Mouse (Mus musculus) WW6 (cell line): ENCODE results near the gene Pclo.
"Not testable (repeated sequence)": the region's sequence is repeated elsewhere in the genome, so short reads cannot be mapped to it uniquely, and the experiment has no call there.

Experiments
- DNase-seq: peaks from one replicate; pipeline ENCODE4 v3.0.0-alpha.2; 2013; ENCODE audit warnings: low read depth, low spot score

Gene Pclo

DNA sequence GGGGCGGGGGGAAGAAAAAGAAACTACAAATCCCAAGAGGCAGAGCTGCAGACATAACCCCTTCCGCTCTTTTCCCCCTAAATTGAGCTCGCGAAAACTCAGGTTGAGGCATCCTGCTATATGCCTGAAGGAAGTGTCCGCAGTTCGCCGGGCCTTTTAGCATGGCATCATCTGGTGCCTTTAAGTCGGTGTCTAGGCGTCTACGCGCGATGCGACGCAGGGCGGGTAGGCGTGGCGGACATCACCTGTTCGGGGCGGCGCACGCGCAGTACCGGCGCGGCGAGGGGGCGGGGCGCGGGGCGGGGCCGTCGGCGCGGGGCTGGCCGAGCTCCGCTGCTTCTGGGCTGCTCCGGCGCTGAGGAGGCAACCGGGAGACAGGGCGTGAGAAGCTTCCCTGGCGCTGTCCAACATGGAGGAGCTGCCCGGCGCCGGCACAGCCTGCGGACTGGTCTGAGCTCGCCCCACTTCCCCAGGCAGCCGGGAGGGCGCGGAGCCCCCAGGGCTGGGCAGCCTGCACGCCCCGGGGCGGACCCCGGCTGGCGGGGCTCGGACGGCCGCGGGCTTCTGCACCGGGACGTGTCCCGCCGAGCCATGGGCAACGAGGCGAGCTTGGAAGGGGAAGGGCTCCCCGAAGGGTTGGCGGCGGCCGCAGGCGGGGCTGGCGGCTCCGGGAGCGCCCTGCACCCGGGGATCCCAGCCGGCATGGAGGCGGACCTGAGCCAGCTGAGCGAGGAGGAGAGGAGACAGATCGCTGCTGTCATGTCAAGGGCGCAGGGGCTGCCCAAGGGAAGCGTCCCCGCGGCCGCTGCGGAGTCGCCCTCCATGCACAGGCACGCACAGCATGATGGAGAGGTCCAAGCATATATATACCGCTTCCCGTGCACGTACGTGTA lies at the start of gene Pclo:
Pclo (plus strand) TSS at position 288 of the 893 bp plus-strand sequence.
- DNase-seq, result peak; percentile 45

DNA sequence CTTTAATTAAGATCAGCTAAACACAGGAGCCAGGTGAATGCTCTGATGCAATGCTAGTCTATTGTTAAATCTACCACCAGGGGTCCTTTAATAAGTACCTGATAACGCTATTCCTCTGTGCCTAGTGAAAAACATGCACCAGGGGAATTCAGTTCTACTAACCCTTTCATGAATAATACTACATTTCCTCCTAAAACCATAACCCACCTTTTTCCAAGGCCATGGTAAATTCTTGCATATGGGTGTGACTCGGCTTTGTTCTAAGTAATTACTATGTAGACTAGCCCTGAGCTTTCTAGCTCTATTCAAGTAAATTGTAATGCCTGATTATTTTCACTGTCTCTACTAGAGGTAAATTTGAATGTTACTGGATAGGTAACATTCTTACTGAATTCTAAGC lies 20.3 kb upstream of the Pclo start:
- not testable (repeated sequence) for DNase-seq

DNA sequence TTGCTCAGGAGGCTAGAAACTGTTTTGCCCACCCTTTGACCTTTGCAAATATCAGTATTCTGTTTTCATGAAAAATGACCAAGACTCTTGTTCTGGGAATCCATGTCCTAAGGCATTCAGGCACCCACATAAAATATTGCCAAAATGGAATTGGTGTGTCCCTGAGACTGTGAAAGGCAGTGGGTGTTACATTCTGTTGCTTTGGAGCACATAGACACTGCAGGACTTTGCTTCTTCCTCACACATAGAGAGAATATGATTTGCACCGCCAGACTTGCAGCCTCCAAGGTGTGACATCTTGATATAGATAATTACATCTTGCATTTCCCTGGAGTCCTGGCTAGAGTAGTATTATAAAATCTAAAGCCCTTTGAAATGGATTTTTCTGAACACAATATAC lies 6.2 kb upstream of the Pclo start:
- no peak for DNase-seq

DNA sequence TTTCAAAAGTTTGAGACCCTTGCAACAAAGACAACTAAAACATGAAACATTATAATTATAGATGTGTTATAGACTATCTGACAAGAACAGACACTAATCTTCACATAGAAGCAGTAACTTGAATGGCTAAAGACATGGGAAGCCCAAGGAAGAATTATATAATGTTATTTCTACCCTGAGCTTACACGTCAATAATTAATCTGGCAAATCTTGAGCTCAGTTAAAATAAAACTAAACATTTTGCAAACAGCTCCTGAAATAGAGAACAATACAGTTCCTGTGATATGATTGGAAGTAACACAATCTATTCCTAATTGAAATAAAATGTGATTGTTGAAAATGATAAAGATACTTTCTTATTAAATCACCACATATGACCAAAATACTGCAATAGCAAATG lies 5.1 kb upstream of the Pclo start:
- DNase-seq, result no peak

DNA sequence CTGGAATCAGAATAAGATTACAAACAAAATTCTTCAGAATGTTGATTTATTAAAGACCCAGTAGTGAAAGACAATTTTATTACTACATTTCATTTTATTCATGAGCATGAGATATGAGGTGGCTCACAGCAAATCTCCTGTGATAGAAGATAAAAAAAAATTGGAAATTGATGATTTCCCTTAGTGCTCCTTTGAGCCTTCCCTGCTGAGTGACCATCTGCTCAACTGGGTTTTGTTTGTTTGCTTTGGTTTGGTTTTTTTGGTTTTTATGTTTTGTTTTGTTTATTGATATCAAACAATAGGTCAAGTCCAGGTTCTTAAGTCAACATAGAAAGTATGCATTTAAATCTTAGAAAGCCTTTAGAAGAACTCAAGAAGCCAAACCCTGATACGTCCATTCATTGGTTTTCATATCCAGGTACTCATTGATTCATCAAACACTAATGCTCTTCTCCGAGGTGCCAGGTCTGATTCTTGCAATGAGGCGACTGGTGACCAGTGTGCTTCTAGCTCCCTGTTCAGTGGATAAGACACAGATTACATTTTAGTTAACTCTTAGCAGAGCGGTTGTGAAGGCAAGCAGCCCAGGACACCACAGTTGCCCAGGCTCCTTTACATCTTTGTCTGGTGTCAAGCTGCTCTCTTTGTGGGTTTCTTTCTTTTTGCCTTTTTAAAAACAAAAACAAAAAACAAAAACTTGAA lies 3.6 kb downstream of the Pclo start:
- DNase-seq, result no peak

DNA sequence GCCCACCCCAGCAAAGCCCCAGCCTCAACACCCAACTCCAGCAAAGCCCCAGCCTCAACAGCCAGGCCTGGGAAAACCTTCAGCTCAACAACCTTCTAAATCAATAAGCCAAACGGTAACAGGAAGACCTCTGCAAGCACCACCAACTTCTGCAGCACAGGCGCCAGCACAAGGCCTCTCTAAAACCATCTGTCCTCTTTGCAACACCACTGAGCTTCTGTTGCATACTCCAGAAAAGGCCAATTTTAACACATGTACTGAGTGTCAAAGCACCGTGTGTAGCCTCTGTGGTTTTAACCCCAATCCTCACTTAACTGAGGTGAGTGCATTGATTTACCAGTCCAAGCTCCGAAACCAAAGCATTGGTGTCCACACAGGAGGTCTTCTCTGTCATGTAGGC lies 7.3 kb downstream of the Pclo start:
- DNase-seq, result no peak

DNA sequence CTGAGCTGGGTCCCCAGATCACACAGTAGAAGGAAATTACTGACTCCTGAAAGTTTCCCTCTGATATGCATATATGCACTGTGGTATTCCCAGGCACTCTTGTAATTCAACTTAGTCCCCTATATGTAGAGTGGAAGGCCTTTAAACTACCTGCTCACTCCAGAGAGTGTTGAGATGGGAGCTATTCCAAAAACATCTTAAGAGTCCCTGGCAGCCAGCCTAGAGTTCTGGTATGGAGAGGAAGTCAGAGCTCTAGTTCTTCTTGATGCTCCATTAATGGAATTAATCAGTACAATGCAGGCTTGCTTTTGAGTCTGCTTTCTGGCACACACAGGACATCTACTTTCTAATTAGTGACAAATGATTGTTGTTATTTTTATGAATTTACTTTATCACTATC lies 11.3 kb downstream of the Pclo start:
- DNase-seq, result no peak

DNA sequence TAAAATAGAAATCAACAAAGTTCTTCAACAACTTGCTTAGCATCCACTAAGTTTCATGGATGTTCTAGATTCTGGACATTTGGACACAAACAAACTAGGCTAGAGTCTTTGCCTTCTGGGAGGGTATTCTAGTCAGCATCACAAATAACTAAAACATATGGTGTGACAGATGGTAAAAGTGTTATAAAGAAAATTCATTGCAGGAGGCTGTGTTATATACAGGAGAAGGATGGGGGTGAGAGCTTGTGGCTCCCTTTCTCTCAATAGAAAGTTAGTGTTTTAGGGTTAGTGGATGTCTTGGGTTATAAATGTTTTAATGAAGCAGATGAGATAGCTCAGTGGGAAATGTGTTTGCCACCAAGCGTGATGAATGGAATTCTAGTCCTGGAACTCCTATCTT lies 13.1 kb downstream of the Pclo start:
- no peak for DNase-seq

DNA sequence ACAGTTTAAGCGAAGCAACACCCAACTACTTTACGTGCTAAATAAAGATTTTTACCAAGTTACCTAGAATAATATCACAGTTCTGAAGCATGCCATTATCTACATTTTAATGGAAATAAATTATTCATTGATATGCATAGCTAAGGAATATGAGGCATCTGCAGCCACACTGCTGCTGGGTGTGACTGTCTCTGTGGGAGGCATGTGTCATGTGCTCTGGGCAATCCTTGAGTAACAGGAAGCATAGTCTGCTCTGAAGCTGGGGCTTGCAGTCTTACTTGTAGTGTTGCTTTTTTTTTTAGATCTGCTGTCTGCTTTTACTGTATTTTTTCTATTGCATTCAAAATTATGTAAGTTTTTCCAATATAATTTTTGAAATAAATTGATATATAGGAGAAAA lies 17.2 kb downstream of the Pclo start:
- DNase-seq, result no peak

DNA sequence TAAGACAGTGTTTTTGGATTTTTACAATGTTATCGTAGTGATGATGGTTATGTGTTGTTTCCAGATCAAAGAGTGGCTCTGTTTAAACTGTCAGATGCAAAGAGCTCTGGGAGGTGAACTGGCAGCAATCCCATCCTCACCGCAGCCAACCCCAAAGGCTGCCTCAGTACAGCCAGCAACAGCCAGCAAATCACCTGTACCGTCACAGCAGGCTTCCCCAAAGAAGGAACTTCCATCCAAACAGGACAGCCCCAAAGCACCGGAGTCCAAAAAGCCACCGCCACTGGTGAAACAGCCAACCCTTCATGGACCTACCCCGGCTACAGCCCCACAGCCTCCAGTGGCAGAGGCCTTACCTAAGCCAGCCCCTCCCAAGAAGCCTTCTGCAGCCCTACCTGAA lies 24.6 kb downstream of the Pclo start:
- DNase-seq, result no peak

DNA sequence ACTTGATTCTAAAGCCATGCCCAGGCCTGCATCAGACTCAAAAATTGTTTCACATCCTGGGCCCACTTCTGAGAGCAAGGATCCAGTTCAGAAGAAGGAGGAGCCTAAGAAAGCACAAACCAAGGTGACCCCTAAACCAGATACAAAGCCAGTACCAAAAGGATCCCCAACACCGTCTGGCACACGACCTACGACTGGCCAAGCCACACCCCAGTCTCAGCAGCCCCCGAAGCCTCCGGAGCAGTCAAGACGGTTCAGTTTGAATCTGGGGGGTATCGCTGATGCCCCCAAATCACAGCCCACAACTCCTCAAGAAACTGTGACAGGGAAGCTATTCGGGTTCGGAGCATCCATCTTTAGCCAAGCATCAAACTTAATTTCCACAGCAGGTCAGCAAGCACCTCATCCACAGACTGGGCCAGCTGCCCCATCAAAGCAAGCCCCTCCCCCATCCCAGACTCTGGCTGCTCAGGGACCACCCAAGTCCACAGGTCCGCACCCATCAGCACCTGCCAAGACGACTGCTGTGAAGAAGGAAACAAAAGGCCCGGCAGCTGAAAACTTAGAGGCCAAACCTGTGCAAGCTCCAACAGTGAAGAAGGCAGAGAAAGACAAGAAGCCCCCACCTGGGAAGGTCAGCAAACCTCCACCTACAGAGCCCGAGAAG lies 25.4 kb downstream of the Pclo start:
- no peak for DNase-seq

DNA sequence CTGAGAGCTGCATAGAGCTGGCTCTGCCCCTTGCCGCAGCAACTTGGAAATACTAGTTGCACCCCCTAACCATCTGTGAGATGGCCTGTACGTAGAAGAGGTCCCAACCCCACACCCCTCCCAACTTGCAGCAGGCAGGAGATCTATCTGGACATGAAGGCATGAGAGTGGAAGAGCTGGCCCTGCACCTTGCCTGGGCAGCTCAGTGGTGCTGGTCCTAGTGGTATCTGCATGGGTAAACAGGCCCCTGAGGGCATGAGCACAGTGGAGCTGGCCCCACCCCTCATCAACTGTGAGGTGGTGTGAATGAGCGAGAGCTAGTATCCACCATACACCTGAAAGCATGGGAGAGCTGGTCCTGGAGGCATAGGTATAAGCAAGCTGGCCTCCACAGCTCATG lies 60.9 kb downstream of the Pclo start:
- no peak for DNase-seq

DNA sequence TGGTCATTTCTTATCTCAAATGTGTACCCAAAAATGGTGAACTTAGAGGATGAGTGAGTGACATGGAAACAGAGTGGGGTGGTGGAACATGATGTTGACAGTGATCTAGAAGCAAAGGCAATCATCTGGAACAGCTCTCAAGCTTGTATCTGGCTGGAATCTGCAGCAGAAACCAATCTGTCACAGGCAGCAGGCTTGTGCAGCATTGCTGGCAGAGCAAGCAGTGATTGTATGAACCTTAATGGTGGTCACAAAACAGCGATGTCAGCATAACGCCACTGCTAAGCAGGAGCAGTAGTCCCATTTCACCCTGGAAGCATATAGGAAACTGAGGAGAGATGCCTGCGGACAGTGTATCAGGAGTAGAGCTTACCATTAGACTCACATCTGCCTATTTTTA lies 76.8 kb downstream of the Pclo start:
- no peak for DNase-seq

DNA sequence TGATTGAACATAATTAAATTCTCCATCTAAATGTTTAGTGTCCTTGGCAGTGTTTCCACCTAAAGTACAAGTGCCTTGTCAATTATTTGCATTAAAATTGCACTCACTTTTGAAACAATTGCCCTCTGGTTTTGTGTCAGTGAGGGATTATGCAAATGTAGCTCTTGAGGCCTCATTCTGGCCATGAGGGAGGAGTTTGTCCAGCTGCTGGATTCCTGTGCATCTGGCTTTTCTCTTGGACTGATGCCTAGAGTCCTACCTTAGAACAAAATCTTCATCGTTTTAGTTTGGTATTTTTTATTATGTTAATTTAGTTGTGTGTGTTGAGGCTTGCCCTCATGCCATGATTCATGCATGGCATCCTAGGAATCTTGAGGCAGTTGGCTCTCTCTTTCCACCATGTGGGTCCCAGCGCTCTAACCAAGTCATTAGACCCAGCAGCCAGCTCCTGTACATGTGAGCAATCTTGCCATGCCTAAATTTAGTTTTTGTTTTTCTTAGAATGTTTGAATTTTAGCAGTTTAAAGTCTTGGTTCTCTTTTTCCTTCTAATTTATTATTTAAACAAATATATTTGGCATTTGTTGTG lies 80.8 kb downstream of the Pclo start:
- DNase-seq, result no peak

DNA sequence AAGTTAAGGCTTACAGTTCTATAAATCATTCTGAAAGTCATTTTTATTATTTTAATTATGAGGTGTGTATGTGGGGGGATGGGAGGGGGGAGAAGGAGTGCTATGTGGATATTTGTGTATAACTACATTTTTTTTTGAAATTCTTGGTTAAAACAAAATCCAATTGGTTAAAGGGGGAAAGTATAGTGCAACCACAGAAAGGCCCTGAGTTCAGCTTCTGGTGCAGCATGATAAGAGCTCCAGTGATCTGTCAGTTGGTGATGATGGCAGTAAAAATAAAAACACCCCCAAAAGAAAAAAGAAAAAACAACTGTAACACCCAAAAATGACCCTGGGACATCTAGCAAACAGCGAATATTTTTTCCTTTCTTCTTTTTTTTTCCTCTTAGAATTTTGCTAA lies 93.6 kb downstream of the Pclo start:
- DNase-seq, result no peak

DNA sequence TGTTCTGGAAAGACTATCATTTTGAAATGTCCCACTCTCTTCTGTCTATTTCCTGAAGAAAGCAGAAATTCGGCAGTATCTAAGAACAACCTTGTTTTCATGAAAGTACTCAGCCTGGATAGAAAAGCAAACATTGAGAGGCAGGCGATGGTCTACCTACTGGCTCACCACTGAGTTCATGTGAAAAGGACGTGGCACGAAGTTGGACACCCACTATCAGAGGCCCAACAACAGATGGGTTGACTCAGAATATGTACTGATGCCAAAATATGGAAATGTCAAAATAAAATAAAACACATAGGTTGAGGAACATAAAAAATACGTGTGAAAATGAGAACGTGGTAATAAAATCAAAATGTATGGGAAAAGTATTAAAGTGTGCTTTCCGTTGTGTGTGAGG lies 106.4 kb downstream of the Pclo start:
- no peak for DNase-seq

DNA sequence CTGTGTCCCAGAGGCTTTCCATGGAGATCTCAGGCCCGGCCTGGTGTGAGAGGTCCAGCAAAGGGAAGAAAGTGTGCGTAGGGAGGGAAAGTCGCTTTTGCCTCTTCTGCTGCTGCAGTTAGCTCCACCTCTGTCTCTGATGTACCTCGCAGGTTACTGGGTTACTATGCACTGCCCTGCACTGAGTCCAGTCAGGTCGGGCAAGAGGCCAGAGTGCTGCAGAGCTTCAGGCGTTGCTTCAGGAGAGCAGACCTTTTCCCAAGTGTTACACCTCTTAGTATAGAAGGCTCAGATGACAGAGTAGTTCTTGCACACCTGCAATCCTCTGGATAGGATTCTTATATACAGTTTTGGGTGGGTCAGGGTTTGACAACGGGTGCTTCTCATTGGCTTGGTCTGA lies 108.6 kb downstream of the Pclo start:
- no peak for DNase-seq

DNA sequence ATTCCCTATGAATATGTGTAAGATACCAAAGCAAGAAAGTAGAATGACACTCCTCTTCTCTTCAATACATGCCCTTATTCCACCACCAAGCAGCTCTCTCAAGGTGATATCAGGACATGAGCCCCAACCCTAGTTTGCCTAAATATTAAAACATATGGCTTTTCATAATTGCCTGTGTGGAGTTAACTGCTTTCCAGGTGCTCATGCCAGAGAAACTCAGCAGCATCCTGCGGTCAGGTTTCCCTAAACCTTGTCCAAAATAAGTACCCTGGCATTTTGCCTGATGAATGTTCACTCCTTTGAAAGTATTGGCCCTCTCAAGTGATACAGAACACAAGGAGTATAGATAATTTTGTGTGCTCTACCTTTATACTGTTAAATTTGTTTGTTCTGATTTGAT lies 126.5 kb downstream of the Pclo start:
- no peak for DNase-seq

DNA sequence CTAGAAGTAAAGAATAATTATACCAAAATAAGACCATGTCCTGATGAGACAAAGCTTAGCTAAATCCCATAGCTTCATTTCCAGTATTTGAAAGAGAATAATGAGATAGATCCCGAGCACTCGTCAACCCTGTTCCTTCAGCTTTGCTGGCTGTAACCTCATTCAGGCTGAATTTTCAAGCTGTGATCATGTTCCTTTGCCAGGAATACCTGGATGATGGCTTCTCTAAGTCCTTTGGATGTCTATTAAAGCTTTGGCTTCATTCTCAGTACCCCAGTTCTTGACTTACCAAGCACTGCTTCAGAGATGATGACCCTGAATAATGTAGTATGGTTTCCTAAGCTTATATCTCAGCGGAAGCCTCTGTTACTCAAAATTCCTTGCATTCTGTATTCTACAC lies 131.1 kb downstream of the Pclo start:
- DNase-seq, result no peak

DNA sequence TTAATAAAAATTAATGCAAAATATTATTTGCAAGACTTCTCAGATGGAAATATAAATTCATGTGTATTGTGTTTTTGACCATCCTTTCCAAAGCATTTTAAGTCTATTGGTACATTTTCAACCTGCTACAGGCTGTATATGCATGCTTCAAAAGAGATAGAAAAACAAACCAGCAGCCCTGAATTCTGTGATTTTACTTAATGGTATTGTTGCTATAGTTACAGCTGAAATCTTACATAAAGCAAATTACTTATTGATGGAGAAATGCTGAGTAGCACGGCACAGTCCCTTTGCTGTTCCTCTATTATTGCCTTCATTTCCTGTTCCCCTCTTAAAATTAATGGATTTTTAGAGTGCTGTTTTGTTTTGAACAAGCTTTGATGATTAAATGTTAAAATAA lies 145.9 kb downstream of the Pclo start:
- no peak for DNase-seq

DNA sequence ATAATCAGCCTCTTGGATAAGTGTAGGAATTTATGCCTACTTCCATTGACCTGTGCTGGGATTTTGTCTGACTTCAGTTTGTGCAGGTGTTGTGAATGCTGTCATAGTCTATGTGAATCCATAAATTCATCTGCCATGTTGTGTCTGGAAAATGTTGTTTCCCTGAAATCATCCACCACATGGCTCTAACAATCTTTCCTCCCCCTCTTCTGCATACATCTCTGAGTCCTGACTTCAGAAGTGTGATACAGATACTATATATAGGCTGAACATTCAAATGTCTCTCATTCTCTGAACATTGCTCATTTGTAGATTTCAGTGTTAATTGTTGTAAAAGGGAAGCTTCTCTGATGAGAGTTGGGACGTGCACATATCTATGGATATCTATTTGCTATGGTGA lies 147.5 kb downstream of the Pclo start:
- DNase-seq, result no peak

DNA sequence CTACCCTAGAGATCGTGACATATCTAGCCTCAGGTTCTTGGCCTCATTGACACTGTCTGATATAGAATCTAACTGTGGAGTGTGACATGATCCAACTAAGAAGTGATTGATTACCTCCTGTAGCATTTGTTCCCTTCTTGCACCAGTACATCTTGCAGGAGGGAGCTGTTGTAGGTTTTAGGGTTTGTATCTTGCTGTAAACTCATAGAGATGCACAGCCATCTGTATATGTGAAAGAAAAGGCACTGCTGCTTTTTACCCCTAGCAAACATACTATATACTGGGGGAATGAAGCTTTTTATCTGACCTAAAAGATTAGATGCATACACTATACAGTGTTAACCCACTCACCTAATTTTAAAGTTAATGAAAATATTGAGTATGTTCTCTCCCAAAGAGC lies 147.9 kb downstream of the Pclo start:
- DNase-seq, result no peak
